1 mouse cellular context compared by ENCODE assay signal in the genomic region with DNA sequence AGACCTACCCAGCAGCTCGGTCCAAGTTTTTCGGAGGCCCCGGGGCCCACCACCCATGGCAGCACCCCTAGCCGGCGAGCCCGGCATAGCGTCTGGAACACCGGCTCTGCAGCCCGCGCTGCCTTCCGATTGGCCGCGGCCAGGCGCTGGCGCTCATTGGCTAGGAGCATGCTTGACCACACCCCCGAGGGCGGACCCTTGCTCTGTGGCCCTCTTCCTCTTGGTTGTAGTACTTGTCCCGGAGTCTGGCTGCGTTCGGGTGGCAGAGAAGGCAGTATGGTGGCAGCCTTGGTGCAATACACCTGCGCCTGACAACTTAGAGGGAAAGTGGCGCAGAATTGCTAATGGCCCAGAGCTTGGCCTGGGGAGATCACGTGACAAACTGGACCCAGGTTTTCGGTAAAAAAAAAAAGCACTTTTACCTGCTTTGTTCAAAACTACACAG.
A peak's percentile ranks its signal among the peaks of the same experiment; 100 is the strongest.
TF ChIP-seq lines count a peak whose summit lies in the region.

Gene Fanca, minus strand, starts transcription at position 110 of the 445 bp plus-strand sequence.

TF ChIP-seq in MEL, 35 proteins besides CTCF, POLR2A, EP300 and RAD21 (continued from another document):
- TF ChIP-seq ZC3H11A (IDR thresholded peaks at IDR 0.05; ENCODE audit: low read depth, low read length) (no peak), TBP (IDR thresholded peaks at IDR 0.05; ENCODE audit: low read depth, low read length) (0 out of 2 replicates have a peak, but pooled peaks have one; percentile 62), ZKSCAN1 (IDR thresholded peaks at IDR 0.05; ENCODE audit: low read depth, low read length) (no peak), ZMIZ1 (IDR thresholded peaks at IDR 0.05; ENCODE audit: low read depth, low read length) (no peak), RCOR1 (IDR thresholded peaks at IDR 0.05; ENCODE audit: low read depth, low read length) (no peak), MYC (IDR thresholded peaks at IDR 0.05; ENCODE audit: low read depth, low read length) (no peak), ELF1 (IDR thresholded peaks at IDR 0.05; ENCODE audit: low read depth, low read length) (no peak), GATA1 (IDR thresholded peaks at IDR 0.05; ENCODE audit: low read depth, low read length) (no peak), JUND (IDR thresholded peaks at IDR 0.05; ENCODE audit: low read depth, low read length) (no peak), NRF1 (IDR thresholded peaks at IDR 0.05; ENCODE audit: insufficient read depth, low read depth, low read length, poor library complexity, severe bottlenecking) (peak; percentile 67)
